Mouse (Mus musculus): ENCODE data around the gene Cluh. TPM values are rescaled to one million over a fixed set of nuclear protein-coding genes. Genes with fewer than 3 reads are reported as not detected.
A peak's percentile ranks its signal among the peaks of the same experiment; 100 is the strongest.

The Cluh gene
- total and polyA plus RNA-seq, 3 experiments: 63.1 to 151 (median 86.4) TPM

- H3K9ac ChIP-seq (ENCODE audit: insufficient read depth, low read depth): no peak overlapping the region
- peaks cover 87% of the 10 kb centered on the region for H3K79me2 ChIP-seq (replicated peaks; ENCODE audit: control insufficient read depth, extremely low read depth, insufficient read depth, poor library complexity, severe bottlenecking)
- H3K9me3 ChIP-seq (replicated peaks; ENCODE audit: low read length): peaks cover 2% of the 10 kb centered on the region
- in situ Hi-C loops (cut with MboI; ENCODE audit: low pct_ligation_motif_present, low pct_unique_long_range_greater_than_20kb, low sequenced_read_pairs): no loop called here
- H3K36me3 ChIP-seq (replicated peaks in 1 of 2; ENCODE audit: control insufficient read depth in 1 of 2, insufficient read depth in 1 of 2, low read length in 1 of 2): peaks cover 5 to 55% of the 10 kb centered on the region in 2 experiments
- H3K4me3 ChIP-seq (replicated peaks in 1 of 3; ENCODE audit: low read depth in 2 of 3, low read length in 2 of 3, poor library complexity in 1 of 3): no peak overlapping the region
- DNase-seq (ENCODE audit: extremely low read depth): peak; percentile 13
- H3K27ac ChIP-seq (ENCODE audit: insufficient read depth, low read depth): no peak overlapping the region
- dilution Hi-C loops (cut with MboI; ENCODE audit: extremely low pct_ligation_motif_present, extremely low pct_unique_long_range_greater_than_20kb, low sequenced_read_pairs): no loop called here
- no peak overlapping the region for H3K4me2 ChIP-seq (ENCODE audit: insufficient read depth, low read depth, poor library complexity, severe bottlenecking)
- TF ChIP-seq JUND (conservative IDR thresholded peaks at IDR 0.05; ENCODE audit: low read depth, low read length) (no peak), TBP (conservative IDR thresholded peaks at IDR 0.05; ENCODE audit: low read depth, low read length) (no peak), ZC3H11A (IDR thresholded peaks at IDR 0.05; ENCODE audit: low read depth, low read length) (no peak), GABPA (IDR thresholded peaks at IDR 0.05; ENCODE audit: insufficient replicate concordance, low read depth, low read length) (no peak), HCFC1 (IDR thresholded peaks at IDR 0.05; ENCODE audit: low read depth, low read length) (no peak), ELF1 (IDR thresholded peaks at IDR 0.05; ENCODE audit: low read depth, low read length) (no peak), IRF4 (IDR thresholded peaks at IDR 0.05; ENCODE audit: low read depth, low read length) (no peak), CHD2 (IDR thresholded peaks at IDR 0.05; ENCODE audit: low read length) (no peak), POLR2AphosphoS2 (IDR thresholded peaks at IDR 0.05; ENCODE audit: low read depth, low read length) (no peak), ZNF384 (IDR thresholded peaks at IDR 0.05; ENCODE audit: low read depth, low read length) (no peak), JUN (IDR thresholded peaks at IDR 0.05; ENCODE audit: insufficient read depth, low read depth, low read length) (no peak), EP300 (IDR thresholded peaks at IDR 0.05; ENCODE audit: low read length) (no peak), USF1 (IDR thresholded peaks at IDR 0.05; ENCODE audit: low read depth, low read length) (no peak), PAX5 (IDR thresholded peaks at IDR 0.05; ENCODE audit: low read length) (no peak), MXI1 (IDR thresholded peaks at IDR 0.05; ENCODE audit: low read depth, low read length) (no peak)
- no peaks in the 10 kb centered on the region for H3K27me3 ChIP-seq (replicated peaks)
- H3K4me1 ChIP-seq (ENCODE audit: control insufficient read depth in 1 of 2, insufficient read depth in 2 of 2): peaks cover 0 to 14% of the 10 kb centered on the region in 2 experiments; a peak in 1 of 4 replicates
Observed at GRCm38 (mm10) chr11:74710671-74711070, 61.4 kb downstream of the Cluh start.

GRCm38 (mm10) chr11:74715971-74716525 is 66.8 kb downstream of the Cluh start:
- no peak overlapping the region for H3K4me2 ChIP-seq (ENCODE audit: insufficient read depth, low read depth, poor library complexity, severe bottlenecking)
- peaks cover 5 to 44% of the 10 kb centered on the region in 2 experiments for H3K36me3 ChIP-seq (replicated peaks in 1 of 2; ENCODE audit: control insufficient read depth in 1 of 2, insufficient read depth in 1 of 2, low read length in 1 of 2)
- no peaks in the 10 kb centered on the region for H3K27me3 ChIP-seq (replicated peaks)
- H3K9me3 ChIP-seq (replicated peaks; ENCODE audit: low read length): peaks cover 2% of the 10 kb centered on the region
- no peak overlapping the region for H3K27ac ChIP-seq (ENCODE audit: insufficient read depth, low read depth)
- TF ChIP-seq MAX (IDR thresholded peaks at IDR 0.05; ENCODE audit: low read length): no peak
- no peak for TF ChIP-seq CTCF (conservative IDR thresholded peaks at IDR 0.05 in 1 of 2, IDR thresholded peaks at IDR 0.05 in 1 of 2; ENCODE audit: low read depth in 2 of 2, low read length in 2 of 2)
- no peak for TF ChIP-seq KAT2A (IDR thresholded peaks at IDR 0.05; ENCODE audit: insufficient replicate concordance, low read length)
- no peak for TF ChIP-seq GABPA (IDR thresholded peaks at IDR 0.05; ENCODE audit: insufficient replicate concordance, low read depth, low read length)
- TF ChIP-seq ETS1 (conservative IDR thresholded peaks at IDR 0.05; ENCODE audit: low read depth, low read length): no peak
- no peak for TF ChIP-seq NRF1 (IDR thresholded peaks at IDR 0.05; ENCODE audit: low read depth, low read length)
- TF ChIP-seq TCF12 (IDR thresholded peaks at IDR 0.05; ENCODE audit: low read depth, low read length): no peak
- TF ChIP-seq E2F4 (IDR thresholded peaks at IDR 0.05; ENCODE audit: insufficient replicate concordance, low read depth, low read length): no peak
- TF ChIP-seq ZNF384 (IDR thresholded peaks at IDR 0.05; ENCODE audit: low read depth, low read length): no peak
- peaks cover 93% of the 10 kb centered on the region for H3K79me2 ChIP-seq (replicated peaks; ENCODE audit: control insufficient read depth, extremely low read depth, insufficient read depth, poor library complexity, severe bottlenecking)
- in situ Hi-C loops (cut with MboI; ENCODE audit: low pct_ligation_motif_present, low pct_unique_long_range_greater_than_20kb, low sequenced_read_pairs): no loop called here
- H3K4me1 ChIP-seq (ENCODE audit: control insufficient read depth in 1 of 2, insufficient read depth in 2 of 2): peaks cover 3 to 27% of the 10 kb centered on the region in 2 experiments; a peak in 3 of 4 replicates
- no peak overlapping the region for H3K4me3 ChIP-seq (replicated peaks in 1 of 3; ENCODE audit: low read depth in 2 of 3, low read length in 2 of 3, poor library complexity in 1 of 3)
- no peak overlapping the region for H3K9ac ChIP-seq (ENCODE audit: insufficient read depth, low read depth)
- no peak for DNase-seq (ENCODE audit: extremely low read depth)
- dilution Hi-C loops (cut with MboI; ENCODE audit: extremely low pct_ligation_motif_present, extremely low pct_unique_long_range_greater_than_20kb, low sequenced_read_pairs): no loop called here

Other genes starting within 250 kb of the Cluh start
- 74.6 and 79.8 TPM in 2 replicates for gene Rap1gap2, start 38.6 kb upstream of the Cluh start, total RNA-seq (2012; rRNA removed)
- gene Rap1gap2, start 38.6 kb upstream of the Cluh start, total RNA-seq (2014; rRNA removed): 53.8 and 55.4 TPM in 2 replicates
- 69.8 and 76.6 TPM in 2 replicates for gene Rap1gap2, start 38.6 kb upstream of the Cluh start, polyA plus RNA-seq (2012; ENCODE audit: insufficient read length, low read depth)
- gene Ccdc92b, start 29.9 kb upstream of the Cluh start, total RNA-seq (2012; rRNA removed): not detected in 2 replicates
- gene Ccdc92b, start 29.9 kb upstream of the Cluh start, total RNA-seq (2014; rRNA removed): not detected in 2 replicates
- not detected in 2 replicates for gene Ccdc92b, start 29.9 kb upstream of the Cluh start, polyA plus RNA-seq (2012; ENCODE audit: insufficient read length, low read depth)
- gene Pafah1b1, start 75.2 kb downstream of the Cluh start, total RNA-seq (2012; rRNA removed): 53.9 and 54.5 TPM in 2 replicates
- gene Pafah1b1, start 75.2 kb downstream of the Cluh start, total RNA-seq (2014; rRNA removed): 107 and 143 TPM in 2 replicates
- 136 and 140 TPM in 2 replicates for gene Pafah1b1, start 75.2 kb downstream of the Cluh start, polyA plus RNA-seq (2012; ENCODE audit: insufficient read length, low read depth)
- 79.3 and 100 TPM in 2 replicates for gene Mettl16, start 121.3 kb downstream of the Cluh start, total RNA-seq (2012; rRNA removed)
- gene Mettl16, start 121.3 kb downstream of the Cluh start, total RNA-seq (2014; rRNA removed): 80.0 and 90.7 TPM in 2 replicates
- gene Mettl16, start 121.3 kb downstream of the Cluh start, polyA plus RNA-seq (2012; ENCODE audit: insufficient read length, low read depth): 111 and 119 TPM in 2 replicates
- gene Mnt, start 181.4 kb downstream of the Cluh start, total RNA-seq (2012; rRNA removed): 3.6 and 4.7 TPM in 2 replicates
- 1.4 and 1.6 TPM in 2 replicates for gene Mnt, start 181.4 kb downstream of the Cluh start, total RNA-seq (2014; rRNA removed)
- gene Mnt, start 181.4 kb downstream of the Cluh start, polyA plus RNA-seq (2012; ENCODE audit: insufficient read length, low read depth): 29.0 and 30.6 TPM in 2 replicates
- gene Sgsm2, start 247.6 kb downstream of the Cluh start, total RNA-seq (2012; rRNA removed): 2.4 and 3.8 TPM in 2 replicates
- gene Sgsm2, start 247.6 kb downstream of the Cluh start, total RNA-seq (2014; rRNA removed): 0.75 and 0.93 TPM in 2 replicates
- gene Sgsm2, start 247.6 kb downstream of the Cluh start, polyA plus RNA-seq (2012; ENCODE audit: insufficient read length, low read depth): 3.1 and 3.8 TPM in 2 replicates
- gene Tsr1, start 248.6 kb downstream of the Cluh start, total RNA-seq (2012; rRNA removed): 85.2 and 127 TPM in 2 replicates
- 101 and 105 TPM in 2 replicates for gene Tsr1, start 248.6 kb downstream of the Cluh start, total RNA-seq (2014; rRNA removed)
- 149 and 162 TPM in 2 replicates for gene Tsr1, start 248.6 kb downstream of the Cluh start, polyA plus RNA-seq (2012; ENCODE audit: insufficient read length, low read depth)

Measured in CH12.LX (cell line).